Mouse (Mus musculus): ENCODE measurements around the gene Sike1. TPM values are rescaled to one million over a fixed set of nuclear protein-coding genes. Genes with fewer than 3 reads are reported as not detected.
A peak's percentile ranks its signal among the peaks of the same experiment; 100 is the strongest.

Gene Sike1
- 100 to 1,000 TPM; 111 to 123 TPM for total RNA-seq (2021)

DNA sequence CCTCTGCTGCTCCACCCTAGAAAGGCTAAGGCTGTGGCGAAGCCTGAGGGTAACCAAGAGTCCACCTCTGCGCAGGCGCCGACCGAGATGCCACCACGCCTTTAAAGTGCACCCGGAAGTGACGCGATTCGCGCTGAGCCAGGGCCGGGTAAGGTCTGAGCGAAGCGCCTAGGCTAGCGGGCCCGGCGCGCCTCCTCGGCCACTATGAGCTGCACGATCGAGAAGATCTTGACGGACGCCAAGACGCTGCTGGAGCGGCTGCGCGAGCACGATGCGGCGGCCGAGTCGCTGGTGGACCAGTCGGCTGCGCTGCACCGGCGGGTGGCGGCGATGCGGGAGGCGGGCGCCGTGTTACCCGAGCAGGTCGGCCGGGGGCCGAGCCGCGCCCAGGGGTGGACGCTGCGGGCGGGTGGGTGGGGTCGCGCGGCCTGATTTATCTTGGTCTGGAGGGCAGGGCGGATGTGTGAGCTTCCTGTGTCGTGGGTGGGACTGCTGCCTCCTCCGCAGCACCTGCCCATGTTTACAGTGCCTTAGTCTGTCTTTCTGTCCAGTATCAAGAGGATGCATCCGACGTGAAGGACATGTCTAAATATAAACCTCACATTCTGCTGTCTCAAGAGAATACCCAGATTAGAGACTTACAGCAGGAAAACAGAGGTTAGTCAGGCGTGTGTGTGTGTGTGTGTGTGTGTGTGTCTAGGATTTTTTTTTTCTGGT is at the start of gene Sike1:
Gene Sike1, plus strand, starts transcription at position 104 of the 717 bp plus-strand sequence.
- peak; percentile 95 to 98 for DNase-seq
- intact Hi-C loops (cut with DNase I) = loop anchor here (10.0 kb wide), 1 partner anchor 261 kb away; the partner anchor contains the start of gene Tspan2

DNA sequence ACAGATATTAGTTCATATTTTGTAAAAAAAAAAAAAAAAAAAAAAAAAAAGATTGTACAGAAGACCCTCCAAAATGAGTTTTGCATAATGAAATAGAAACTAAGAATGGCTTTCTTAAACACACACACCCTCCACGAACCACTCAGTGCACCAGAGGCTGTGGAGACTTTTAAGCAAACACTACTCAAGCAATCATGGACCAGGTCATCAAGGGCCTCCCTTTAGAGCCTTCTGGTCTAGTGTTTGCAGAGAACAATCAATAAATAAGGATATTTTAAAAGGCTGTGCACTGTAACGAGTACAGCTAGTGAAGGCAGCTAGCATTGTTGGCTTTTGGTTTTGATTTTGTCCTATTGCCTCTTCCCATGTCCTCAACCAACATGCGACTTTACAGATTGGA is 49.2 kb upstream of the Sike1 start:
- intact Hi-C loops (cut with DNase I) = no loop called here
- no peak for DNase-seq

DNA sequence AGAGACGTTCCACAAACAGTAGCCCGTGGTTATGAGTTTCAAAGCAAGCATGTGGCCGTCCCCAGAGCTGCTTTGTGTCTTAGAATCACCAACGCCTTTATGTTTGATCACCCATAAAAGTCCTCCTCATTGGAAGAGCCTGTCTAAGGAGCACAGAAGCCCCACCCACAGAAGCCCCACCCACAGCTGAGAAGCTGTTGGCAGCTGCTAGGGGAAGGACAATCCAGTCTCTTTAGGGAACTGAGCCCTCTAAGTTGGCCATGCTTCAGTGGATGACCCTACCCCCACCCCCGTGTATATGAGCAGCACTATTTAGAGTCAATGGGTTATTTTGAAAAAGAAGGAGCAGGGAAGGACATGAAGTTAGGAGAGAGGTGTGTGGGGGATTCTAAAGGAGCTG is 48.6 kb upstream of the Sike1 start:
- DNase-seq = no peak
- intact Hi-C loops (cut with DNase I) = no loop called here

- DNase-seq = no peak
- intact Hi-C loops (cut with DNase I) = no loop called here
Observed at GRCm38 (mm10) chr3:102954476-102954875, 41.0 kb upstream of the Sike1 start.

DNA sequence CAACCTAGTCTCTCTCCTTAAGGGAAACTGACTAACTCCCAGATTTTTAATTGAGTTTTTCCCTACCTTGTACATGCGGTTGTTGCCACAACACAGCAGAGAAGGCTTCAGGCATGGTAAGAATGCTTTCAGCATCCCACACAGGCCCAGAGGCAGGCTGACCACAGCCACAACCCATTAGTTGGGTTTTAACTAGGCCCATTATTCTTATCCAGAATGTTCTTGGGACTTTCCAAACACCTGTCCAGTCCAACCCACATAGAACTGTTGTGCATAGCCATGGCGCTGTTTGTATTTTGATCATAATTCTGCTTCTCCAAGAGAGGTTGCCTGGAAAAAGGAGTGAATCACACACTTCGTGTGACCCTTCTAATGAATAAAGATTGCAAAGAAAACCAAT is 40.4 kb upstream of the Sike1 start:
- intact Hi-C loops (cut with DNase I) = no loop called here
- DNase-seq = no peak

GRCm38 (mm10) chr3:102955596-102955995 is 39.9 kb upstream of the Sike1 start:
- intact Hi-C loops (cut with DNase I) = no loop called here
- no peak for DNase-seq

- intact Hi-C loops (cut with DNase I) = no loop called here
- DNase-seq = no peak
Observed at GRCm38 (mm10) chr3:102964033-102964432, 31.5 kb upstream of the Sike1 start, which contains the start of gene Nr1h5. Gene Nr1h5 (minus strand): TSS chr3:102964133.

- no peak for DNase-seq
- intact Hi-C loops (cut with DNase I) = no loop called here
Observed at GRCm38 (mm10) chr3:102970067-102970466, 25.4 kb upstream of the Sike1 start.

DNA sequence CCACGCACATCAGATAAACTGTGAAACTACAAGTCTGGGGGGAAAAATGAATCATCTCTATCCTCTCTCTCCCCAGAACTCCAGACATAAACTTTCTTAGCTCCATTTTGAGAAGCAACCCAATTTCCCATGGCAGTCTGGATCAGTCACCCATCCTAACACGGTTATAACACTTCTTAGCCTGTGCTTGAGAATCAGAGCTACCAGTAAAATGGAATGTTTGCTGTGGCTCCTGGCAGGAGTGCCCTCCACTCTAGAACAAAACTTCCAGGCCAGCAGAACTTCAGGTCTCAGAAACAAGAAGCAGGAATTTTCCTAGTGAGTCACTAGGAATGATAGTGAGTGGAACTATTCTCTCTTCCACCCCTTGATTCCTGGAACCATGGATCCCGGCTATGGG is 25.0 kb upstream of the Sike1 start:
- no peak for DNase-seq
- intact Hi-C loops (cut with DNase I) = no loop called here

DNA sequence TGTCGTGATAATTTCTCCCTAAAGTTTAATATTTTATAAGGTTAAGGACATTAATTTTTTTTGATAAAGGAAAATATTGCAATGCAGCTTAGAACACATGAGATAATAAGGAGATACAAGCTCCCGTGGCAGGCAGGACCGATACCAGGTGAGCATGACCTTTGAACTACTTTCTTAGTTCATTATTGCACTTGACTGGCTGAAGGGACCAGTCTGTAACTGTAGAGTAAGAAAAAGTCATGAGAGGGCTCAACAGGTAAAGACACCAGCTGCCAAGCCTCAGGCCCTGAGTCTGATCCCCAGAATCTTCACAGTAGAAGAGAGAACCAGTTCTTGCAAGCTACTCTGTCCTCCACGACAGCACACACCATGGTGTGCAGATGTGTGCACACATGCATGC is 18.6 kb upstream of the Sike1 start:
- DNase-seq = no peak
- intact Hi-C loops (cut with DNase I) = no loop called here

GRCm38 (mm10) chr3:102979550-102980348 is 15.8 kb upstream of the Sike1 start:
- no peak for DNase-seq
- intact Hi-C loops (cut with DNase I) = no loop called here

DNA sequence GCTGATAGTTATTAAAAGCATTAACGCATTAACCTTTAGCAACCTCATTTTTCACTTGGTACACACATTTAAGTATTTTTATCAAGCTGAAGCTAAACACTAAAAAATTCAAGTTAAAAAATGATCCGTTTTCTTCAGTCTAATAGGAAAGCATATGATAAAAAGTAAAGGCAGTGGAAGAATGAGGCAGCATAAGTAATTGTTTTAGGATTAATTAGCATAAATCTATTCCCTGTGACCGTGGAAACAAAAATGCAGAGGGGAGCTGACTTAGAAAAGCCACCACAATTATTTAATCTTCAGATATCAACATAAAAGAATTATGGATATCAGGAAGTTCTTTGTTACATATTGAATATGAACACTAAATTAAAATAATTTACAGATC is 15.2 kb upstream of the Sike1 start:
- intact Hi-C loops (cut with DNase I) = no loop called here

GRCm38 (mm10) chr3:102991041-102991440 is 4.5 kb upstream of the Sike1 start:
- intact Hi-C loops (cut with DNase I) = loop anchor here (10.0 kb wide), 1 partner anchor 256 kb away; the partner anchor contains the start of gene Tspan2
- DNase-seq = no peak

More for the DNA sequence above, 15.2 kb upstream of the Sike1 start:
- no peak for DNase-seq

DNA sequence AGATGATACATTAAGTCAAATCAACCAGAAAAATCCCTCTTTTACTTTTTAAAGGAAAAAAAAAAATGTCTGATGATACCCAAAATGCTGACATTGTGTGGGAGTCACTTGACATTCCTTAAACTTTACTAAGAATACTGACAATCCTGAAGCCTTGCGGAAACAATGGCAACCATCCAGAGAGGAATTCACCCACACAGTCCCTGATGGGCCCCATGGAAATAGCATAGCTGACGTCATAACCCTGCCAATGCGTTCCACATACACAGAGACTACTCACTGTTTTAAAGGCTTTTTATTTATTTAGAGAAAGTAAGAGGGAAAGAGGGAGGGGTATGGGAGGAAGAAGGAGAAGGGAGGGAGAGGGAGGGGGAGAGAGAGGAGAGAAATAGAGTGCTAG is 2.6 kb upstream of the Sike1 start:
- intact Hi-C loops (cut with DNase I) = loop anchor here (10.0 kb wide), 1 partner anchor 258 kb away; the partner anchor contains the start of gene Tspan2
- peak; percentile 22 to 23 for DNase-seq

GRCm38 (mm10) chr3:102995233-102995604 is 289 bp upstream of the Sike1 start:
- no peak for DNase-seq
- intact Hi-C loops (cut with DNase I) = loop anchor here (10.0 kb wide), 1 partner anchor 260 kb away; the partner anchor contains the start of gene Tspan2

DNA sequence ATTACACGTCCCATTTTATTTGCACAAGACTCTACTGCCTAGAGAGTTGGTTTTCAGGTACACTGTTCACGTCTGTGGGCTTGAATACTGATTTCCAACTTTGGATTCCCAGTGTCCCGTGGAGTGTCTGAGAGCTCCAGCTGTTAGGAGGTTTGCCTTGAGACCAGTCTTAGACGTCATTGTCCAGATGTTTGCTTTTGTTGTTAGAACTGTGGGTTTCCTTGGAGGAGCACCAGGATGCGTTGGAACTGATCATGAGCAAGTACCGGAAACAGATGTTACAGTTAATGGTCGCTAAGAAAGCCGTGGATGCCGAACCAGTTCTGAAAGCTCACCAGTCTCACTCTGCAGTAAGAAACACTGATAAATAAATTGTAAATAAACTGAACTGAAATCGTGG is 1.5 kb downstream of the Sike1 start:
- intact Hi-C loops (cut with DNase I) = loop anchor here (10.0 kb wide), 1 partner anchor 262 kb away; the partner anchor contains the start of gene Tspan2
- peak; percentile 55 to 60 for DNase-seq

DNA sequence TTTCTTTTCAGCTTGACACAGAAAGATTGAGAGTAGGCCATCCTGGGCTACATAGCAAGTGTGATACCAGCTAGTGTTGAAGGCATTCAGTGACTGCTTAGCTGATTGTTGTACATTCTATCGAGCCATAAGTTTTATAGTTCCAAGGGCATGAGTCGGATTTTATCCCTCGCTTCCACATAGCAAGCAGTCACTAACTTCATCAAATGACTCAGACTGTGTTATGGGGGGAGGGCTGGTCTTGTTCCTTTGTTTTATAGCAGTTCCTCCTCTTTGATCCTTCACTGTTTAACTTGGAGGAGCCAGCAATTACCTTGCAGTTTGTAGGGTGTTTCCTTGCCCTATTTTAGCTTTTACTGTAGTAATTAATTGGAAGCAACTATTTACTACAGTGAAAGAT is 2.1 kb downstream of the Sike1 start:
- DNase-seq = no peak
- intact Hi-C loops (cut with DNase I) = loop anchor here (10.0 kb wide), 1 partner anchor 263 kb away; the partner anchor contains the start of gene Tspan2

DNA sequence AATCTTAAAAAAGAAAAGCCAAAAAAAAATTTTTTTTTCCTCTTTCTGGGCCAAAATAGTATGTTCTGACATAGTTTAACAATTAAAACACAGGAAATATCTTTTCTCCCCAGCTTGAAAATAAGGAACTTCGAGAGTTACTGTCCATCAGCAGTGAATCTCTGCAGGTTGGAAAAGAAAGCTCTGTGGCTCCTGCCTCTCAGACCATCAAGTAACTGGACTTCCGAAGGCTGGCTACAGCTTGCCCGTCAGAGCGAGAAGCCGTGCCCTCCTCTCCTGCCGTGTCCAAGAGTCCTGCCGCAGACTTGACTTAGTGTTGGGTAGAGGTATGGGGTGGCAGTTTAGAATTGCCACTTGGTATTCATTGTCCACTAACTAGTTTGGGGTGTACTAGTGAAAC is 6.1 kb downstream of the Sike1 start:
- intact Hi-C loops (cut with DNase I) = no loop called here
- DNase-seq = no peak

DNA sequence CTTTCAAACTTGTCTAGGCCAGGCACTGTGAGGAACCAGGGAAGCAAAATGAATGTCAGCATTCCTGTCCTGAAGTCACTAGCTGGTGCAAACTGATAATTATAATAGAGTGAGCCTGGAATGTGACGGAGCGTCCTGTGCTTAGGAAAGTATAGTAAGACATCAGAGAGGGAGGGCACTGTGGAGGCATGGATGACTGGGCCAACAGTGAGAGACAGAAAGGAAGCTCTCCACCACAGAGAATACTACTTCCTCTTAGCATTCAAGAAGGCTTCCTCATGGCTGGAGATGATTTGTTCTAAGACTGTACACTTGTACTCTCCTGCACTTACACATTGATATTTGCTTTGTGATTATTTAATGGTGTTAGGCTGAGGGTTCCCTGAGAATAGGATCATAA is 21.8 kb downstream of the Sike1 start:
- intact Hi-C loops (cut with DNase I) = no loop called here
- DNase-seq = no peak

DNA sequence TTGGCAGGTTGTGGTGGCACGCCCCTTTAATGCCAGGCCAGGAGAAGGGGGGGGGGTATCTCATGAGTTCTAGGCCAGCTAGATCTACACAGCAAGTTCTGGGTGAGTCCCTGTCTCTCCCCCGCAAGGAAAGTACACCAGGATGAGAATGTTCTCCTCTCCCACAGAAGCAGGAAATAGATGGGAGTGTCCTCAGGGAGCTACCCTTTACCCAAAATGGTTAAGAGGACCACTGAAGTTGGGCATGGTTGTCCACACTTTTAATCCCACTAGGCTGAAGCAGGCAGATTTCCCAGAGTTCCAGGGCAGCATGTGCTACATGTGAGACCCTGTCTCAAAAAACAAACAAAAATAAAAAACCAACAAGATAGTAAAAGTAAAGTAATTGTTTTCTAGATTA is 24.0 kb downstream of the Sike1 start:
- peak; percentile 13 to 23 for DNase-seq

DNA sequence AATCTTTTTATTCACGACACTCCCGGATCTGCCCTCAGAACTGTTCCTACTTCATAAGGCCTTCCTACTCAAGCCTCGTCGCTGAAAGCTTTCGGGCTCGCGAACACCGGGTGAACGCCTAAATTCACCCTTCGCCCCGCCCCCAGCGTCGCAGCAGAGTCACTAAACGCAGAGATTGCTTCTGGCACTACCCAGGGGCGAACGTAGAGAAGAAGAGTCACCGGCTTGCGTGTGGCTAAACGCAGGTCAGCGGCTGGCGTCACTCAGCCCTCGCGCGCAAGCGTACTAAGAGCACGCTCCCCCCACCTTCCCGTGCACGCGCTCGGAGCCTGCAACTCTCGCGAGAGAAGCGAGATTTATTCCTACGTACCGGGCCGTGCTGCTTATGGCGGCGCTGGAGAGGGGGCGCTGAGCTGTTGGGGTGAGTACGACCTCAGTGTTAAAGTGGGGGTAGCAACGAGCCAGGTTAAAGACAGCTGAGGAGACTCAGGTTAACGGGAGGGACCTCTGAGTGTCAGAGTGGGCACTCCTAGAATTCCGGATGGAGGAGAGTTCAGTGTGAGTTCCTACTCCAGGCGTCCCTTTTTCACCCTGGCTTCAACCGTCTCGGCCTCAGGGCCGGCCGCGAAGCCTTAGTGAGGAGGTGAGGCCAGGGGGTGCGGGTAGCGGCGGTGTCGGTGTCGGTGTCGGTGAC is 24.9 kb downstream of the Sike1 start, which contains the start of gene Csde1:
Gene Csde1, plus strand, starts transcription at position 178 of the 694 bp plus-strand sequence.
- peak; percentile 98 for DNase-seq

More for the DNA sequence above, 24.0 kb downstream of the Sike1 start:
- intact Hi-C loops (cut with DNase I) = loop anchor here (2.0 kb wide), 1 partner anchor 21 kb away; no protein-coding TSS in a partner anchor

More for the DNA sequence above, 24.9 kb downstream of the Sike1 start, which contains the start of gene Csde1:
- intact Hi-C loops (cut with DNase I) = loop anchor here (5.0 kb wide), 1 partner anchor 37 kb away; the partner anchor contains the start of gene Nras
